Mouse (Mus musculus) lung, postnatal 0 days (tissue): ENCODE data around the gene Fitm2. TPM values are rescaled to one million over a fixed set of nuclear protein-coding genes. Genes with fewer than 3 reads are reported as not detected.

ENCODE experiments used
- ATAC-seq: fragments of 200-750 bp; cut with Nextera tagmentation; 2 replicates; pipeline ENCODE4 v1.8.0; 2017; ENCODE audit warnings: moderate library complexity
- DNase-seq: peaks from one replicate; pipeline ENCODE4 v3.0.0-alpha.2; 2016; ENCODE audit warnings: low spot score
- H3K27ac ChIP-seq: fragments of 300-500 bp; sonication (generic); 2 replicates; pipeline ENCODE4 v1.5.1; 2014; ENCODE audit warnings: antibody characterized with exemption, mild to moderate bottlenecking, low read length, mixed read lengths
- H3K27me3 ChIP-seq: fragments of 300-500 bp; sonication (generic); replicated peaks from 2 replicates; pipeline ENCODE4 v1.6.1; 2014; ENCODE audit warnings: low read length, mixed read lengths; ENCODE audit not compliant: insufficient read depth
- H3K36me3 ChIP-seq: fragments of 300-500 bp; sonication (generic); 2 replicates; pipeline ENCODE4 v1.6.1; 2014; ENCODE audit warnings: low read length, mixed read lengths; ENCODE audit not compliant: insufficient read depth
- H3K4me1 ChIP-seq: fragments of 300-500 bp; sonication (generic); 2 replicates; pipeline ENCODE4 v1.6.1; 2014; ENCODE audit warnings: antibody characterized with exemption, low read depth, low read length, mixed read lengths; ENCODE audit not compliant: insufficient read depth
- H3K4me2 ChIP-seq: fragments of 300-500 bp; sonication (generic); replicated peaks from 2 replicates; pipeline ENCODE4 v1.6.1; 2014; ENCODE audit warnings: low read depth, mild to moderate bottlenecking, low read length, moderate library complexity, mixed read lengths
- H3K4me3 ChIP-seq: fragments of 300-500 bp; sonication (generic); 2 replicates; pipeline ENCODE4 v1.5.1; 2014; ENCODE audit warnings: low read depth, low read length
- H3K9ac ChIP-seq: fragments of 300-500 bp; sonication (generic); replicated peaks from 2 replicates; pipeline ENCODE4 v1.6.1; 2014; ENCODE audit warnings: low read depth, mild to moderate bottlenecking
- H3K9me3 ChIP-seq: fragments of 300-500 bp; sonication (generic); 2 replicates; pipeline ENCODE4 v1.6.1; 2016; ENCODE audit warnings: low read length, mixed read lengths
- CTCF ChIP-seq: IDR thresholded peaks from 2 replicates; pipeline ENCODE4 v1.5.1; 2016; ENCODE audit warnings: antibody characterized with exemption, mild to moderate bottlenecking
- EP300 ChIP-seq: IDR thresholded peaks from 2 replicates; pipeline ENCODE4 v1.6.1; 2016; ENCODE audit warnings: antibody characterized with exemption, mild to moderate bottlenecking, control low read depth
- WGBS: fragments of 180-500 bp; shearing (Covaris S2); extraction: QIAGEN DNeasy Blood & Tissue Kit; methylation state at CpG from one replicate; pipeline ENCODE4 v1.1.7; 2014; 5-methylcytosine and 5-hydroxymethylcytosine counted together
- polyA plus RNA-seq: library from polyadenylated mRNA; unstranded; fragments of >200 nt; fragmentation: Nextera tagmentation; extraction: Ambion mirVana; gene quantifications from 2 replicates; pipeline ENCODE4 v1.2.1, GENCODE M21; 2015

Gene Fitm2
- polyA plus RNA-seq, 1 experiment from 2014 or later = 22.5 TPM

- no peak for ATAC-seq
- Histone ChIP-seq H3K4me3 (no peak overlapping the region), H3K9ac (no peak overlapping the region), H3K36me3 (no peaks in the 10 kb centered on the region), H3K27ac (no peak overlapping the region), H3K9me3 (no peaks in the 10 kb centered on the region), H3K27me3 (0 out of 2 replicates have a peak, but pooled peaks cover under 1% of the 10 kb centered on the region), H3K4me2 (no peak overlapping the region), H3K4me1 (no peaks in the 10 kb centered on the region)
- no peak for TF ChIP-seq EP300
- peak; percentile 64 for TF ChIP-seq CTCF
- DNase-seq = peak; percentile 12
- WGBS = 85% methylated on average over 6 of the region's 6 CpGs
These were observed 19.7 kb downstream of the Fitm2 start for GRCm38 (mm10) chr2:163452738-163453137.

- no peak overlapping the region for H3K9ac ChIP-seq
- no peak overlapping the region for H3K4me2 ChIP-seq
- ATAC-seq (no peak), DNase-seq (no peak)
- H3K4me3 ChIP-seq = no peak overlapping the region
- no peaks in the 10 kb centered on the region for H3K36me3 ChIP-seq
- WGBS = 53% methylated on average over 6 of the region's 6 CpGs
- no peaks in the 10 kb centered on the region for H3K9me3 ChIP-seq
- no peaks in the 10 kb centered on the region for H3K4me1 ChIP-seq
- no peak overlapping the region for H3K27ac ChIP-seq
- TF ChIP-seq CTCF (no peak), EP300 (no peak)
- H3K27me3 ChIP-seq = no peaks in the 10 kb centered on the region
These were observed 21.6 kb downstream of the Fitm2 start for GRCm38 (mm10) chr2:163450668-163451295.

GRCm38 (mm10) chr2:163449276-163449675 is 23.2 kb downstream of the Fitm2 start:
- 51% methylated on average over 3 of the region's 3 CpGs for WGBS
- H3K27me3 ChIP-seq = no peaks in the 10 kb centered on the region
- no peak overlapping the region for H3K4me3 ChIP-seq
- no peak overlapping the region for H3K4me2 ChIP-seq
- no peaks in the 10 kb centered on the region for H3K4me1 ChIP-seq
- no peaks in the 10 kb centered on the region for H3K9me3 ChIP-seq
- TF ChIP-seq EP300 (no peak), CTCF (no peak)
- H3K9ac ChIP-seq = no peak overlapping the region
- DNase-seq = no peak
- no peaks in the 10 kb centered on the region for H3K36me3 ChIP-seq
- no peak overlapping the region for H3K27ac ChIP-seq
- no peak for ATAC-seq

- no peak for TF ChIP-seq CTCF
- no peak for TF ChIP-seq EP300
- no peak overlapping the region for H3K4me2 ChIP-seq
- no peak for DNase-seq
- no peak overlapping the region for H3K4me3 ChIP-seq
- 83% methylated on average over 10 of the region's 12 CpGs for WGBS
- no peak for ATAC-seq
- no peaks in the 10 kb centered on the region for H3K36me3 ChIP-seq
- no peak overlapping the region for H3K9ac ChIP-seq
- no peaks in the 10 kb centered on the region for H3K4me1 ChIP-seq
- no peak overlapping the region for H3K27ac ChIP-seq
- H3K27me3 ChIP-seq = no peaks in the 10 kb centered on the region
- no peaks in the 10 kb centered on the region for H3K9me3 ChIP-seq
These were observed 25.1 kb downstream of the Fitm2 start for GRCm38 (mm10) chr2:163447375-163447774.

GRCm38 (mm10) chr2:163444017-163444416 is 28.4 kb downstream of the Fitm2 start:
- WGBS = 48% methylated on average over 7 of the region's 7 CpGs
- no peak overlapping the region for H3K27ac ChIP-seq
- DNase-seq (no peak), ATAC-seq (no peak)
- H3K4me1 ChIP-seq = no peaks in the 10 kb centered on the region
- no peak overlapping the region for H3K9ac ChIP-seq
- no peak overlapping the region for H3K4me3 ChIP-seq
- TF ChIP-seq EP300 (no peak), CTCF (no peak)
- H3K9me3 ChIP-seq = no peaks in the 10 kb centered on the region
- H3K36me3 ChIP-seq = no peaks in the 10 kb centered on the region
- peaks cover 1% of the 10 kb centered on the region; the same call in 1 of the 2 replicates for H3K27me3 ChIP-seq
- no peak overlapping the region for H3K4me2 ChIP-seq

- Histone ChIP-seq H3K36me3 (no peaks in the 10 kb centered on the region), H3K27ac (no peak overlapping the region)
- DNase-seq = no peak
These were observed 28.9 kb downstream of the Fitm2 start for GRCm38 (mm10) chr2:163443543-163443942.

More at GRCm38 (mm10) chr2:163443543-163443942, 28.9 kb downstream of the Fitm2 start:
- WGBS = 49% methylated on average over 6 of the region's 6 CpGs
- Histone ChIP-seq H3K27me3 (peaks cover 6% of the 10 kb centered on the region; the same call in 1 of the 2 replicates), H3K4me3 (no peak overlapping the region), H3K4me2 (no peak overlapping the region), H3K9me3 (no peaks in the 10 kb centered on the region), H3K4me1 (no peaks in the 10 kb centered on the region), H3K9ac (no peak overlapping the region)
- TF ChIP-seq EP300 = no peak
- no peak for TF ChIP-seq CTCF
- no peak for ATAC-seq
